Mouse (Mus musculus) kidney, adult 8-10 months (tissue): Measurements from ENCODE around the gene Kazald1.
A peak's percentile ranks its signal among the peaks of the same experiment; 100 is the strongest.

Experiments used
- DNase-seq, 2 experiments: peaks; one replicate each; pipeline ENCODE4 v3.0.0; 2022

Kazald1 gene

DNA sequence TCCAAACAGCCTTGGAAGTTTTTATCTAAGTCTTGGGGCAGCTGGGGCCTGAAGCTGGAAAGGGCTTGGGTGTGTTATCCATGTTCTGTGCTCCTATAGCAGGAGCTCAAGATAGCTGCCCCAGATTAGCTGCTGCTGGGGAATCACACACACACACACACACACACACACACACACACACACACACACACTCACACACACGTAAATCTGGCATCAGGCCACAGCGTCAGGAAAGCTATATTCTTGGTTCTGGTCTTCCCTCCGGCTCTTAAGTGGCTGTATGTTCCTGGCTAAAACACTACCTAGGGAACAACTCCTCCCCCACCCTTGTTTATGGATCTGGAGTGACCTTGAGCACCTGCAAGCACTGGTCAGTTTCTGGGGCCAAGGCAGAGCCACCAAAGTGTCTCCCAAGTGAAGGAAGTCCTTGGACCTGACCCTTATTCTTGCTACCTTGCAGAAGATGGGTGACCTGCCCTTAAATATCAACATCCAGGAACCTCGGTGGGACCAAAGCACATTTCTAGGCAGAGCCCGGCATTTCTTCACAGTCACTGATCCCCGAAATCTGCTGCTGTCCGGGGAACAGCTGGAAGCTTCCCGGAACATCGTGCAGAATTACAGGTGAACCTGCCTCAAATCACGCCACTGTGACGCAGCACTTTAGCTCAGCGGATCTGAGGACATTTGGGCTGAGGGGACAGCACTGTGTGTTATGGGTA, 26.2 kb upstream of the Kazald1 start:
- peak in 1 of 2 experiments; percentile 35 for DNase-seq

DNA sequence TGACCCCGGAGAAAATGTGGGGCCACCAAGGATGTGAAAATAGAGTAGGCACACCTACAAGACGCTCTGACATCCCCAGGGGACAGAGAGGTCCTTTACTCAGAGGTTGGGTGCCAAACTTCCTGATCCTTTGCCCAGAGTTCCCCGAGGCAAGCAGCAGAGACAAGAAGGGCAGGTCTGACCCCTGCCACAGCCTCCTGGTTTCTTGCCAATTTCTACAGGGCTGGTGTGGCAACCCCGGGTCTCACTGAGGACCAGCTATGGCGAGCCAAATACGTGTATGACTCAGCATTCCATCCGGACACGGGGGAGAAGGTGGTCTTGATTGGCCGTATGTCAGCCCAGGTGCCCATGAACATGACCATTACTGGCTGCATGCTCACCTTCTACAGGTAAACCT, 25.5 kb upstream of the Kazald1 start:
- no peak for DNase-seq

DNA sequence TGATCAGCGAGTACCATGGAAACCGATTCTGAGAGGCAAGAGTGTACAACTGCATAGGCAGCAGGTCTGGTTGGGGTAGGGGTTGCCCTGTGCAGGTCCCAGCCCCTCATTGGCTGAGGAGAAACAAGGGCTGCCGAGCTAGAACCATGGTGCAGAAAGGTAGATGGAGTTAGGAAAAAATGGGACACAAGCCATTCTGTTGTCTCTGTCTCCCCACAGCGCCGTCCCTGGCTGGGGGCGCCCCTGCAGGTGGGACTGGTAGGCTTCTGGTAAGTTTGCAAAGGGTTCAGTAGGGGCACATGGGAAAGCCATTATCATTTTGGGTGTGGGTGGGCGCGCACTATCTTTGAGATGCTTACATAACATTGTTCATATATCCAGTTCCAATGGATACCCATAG, 21.6 kb upstream of the Kazald1 start:
- DNase-seq, result no peak

DNA sequence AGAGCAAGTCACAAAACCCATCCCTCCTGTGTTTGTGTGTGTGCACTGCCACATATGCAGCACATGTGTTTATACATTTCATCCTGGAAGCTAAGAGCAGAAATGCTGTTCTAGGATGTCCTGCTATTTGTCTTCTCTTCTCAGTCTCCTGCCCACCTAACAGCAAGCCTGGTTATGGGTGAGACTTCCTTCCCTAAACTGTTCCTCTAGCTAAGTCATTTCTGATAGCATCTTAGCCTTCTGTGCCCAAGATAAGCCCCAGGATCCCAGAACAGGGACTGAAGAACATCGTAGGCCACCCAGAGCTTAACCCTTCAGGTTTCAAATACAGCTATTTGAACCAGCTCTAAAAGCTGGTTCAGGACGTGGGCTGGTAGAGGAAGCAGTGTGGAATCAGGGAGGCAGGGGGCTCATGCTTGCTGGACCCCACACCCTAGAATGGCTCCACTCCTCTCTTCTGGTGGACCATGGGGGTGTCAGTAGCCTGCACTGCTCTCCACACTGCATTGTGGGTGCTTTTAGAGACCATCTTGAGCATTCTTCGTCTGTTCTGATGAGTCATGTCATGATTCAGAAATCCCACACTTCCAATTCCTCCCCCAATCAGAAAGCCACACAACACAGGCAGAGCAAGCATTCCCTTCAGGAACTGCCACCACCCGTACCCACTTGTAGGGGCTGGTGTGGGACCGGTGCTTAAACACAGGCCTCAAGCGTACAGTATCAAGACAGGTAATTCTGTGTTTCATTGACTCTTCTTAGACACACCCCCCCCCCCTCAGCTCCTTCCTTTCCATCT, 19.9 kb upstream of the Kazald1 start:
- DNase-seq, result no peak

DNA sequence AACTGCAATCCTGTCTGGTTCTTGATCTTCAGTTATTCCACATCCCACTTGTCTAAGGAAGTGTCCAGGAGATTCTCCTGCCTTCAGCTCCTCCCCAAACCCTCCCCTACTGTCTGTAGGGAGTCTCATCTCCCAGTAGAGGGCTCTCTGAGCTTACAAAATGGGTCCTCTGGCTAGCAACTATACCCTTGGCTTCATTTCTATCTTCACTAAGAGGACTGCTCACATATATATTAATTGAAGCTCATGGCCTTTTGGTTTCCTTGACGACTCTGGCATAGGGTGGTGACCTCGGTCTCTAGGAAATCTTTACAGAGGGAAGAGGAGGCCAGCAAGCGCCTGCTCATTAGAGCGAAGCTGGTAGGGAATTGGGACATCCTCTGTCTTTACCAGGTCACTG, 18.7 kb upstream of the Kazald1 start:
- peak in 1 of 2 experiments; percentile 48 for DNase-seq

DNA sequence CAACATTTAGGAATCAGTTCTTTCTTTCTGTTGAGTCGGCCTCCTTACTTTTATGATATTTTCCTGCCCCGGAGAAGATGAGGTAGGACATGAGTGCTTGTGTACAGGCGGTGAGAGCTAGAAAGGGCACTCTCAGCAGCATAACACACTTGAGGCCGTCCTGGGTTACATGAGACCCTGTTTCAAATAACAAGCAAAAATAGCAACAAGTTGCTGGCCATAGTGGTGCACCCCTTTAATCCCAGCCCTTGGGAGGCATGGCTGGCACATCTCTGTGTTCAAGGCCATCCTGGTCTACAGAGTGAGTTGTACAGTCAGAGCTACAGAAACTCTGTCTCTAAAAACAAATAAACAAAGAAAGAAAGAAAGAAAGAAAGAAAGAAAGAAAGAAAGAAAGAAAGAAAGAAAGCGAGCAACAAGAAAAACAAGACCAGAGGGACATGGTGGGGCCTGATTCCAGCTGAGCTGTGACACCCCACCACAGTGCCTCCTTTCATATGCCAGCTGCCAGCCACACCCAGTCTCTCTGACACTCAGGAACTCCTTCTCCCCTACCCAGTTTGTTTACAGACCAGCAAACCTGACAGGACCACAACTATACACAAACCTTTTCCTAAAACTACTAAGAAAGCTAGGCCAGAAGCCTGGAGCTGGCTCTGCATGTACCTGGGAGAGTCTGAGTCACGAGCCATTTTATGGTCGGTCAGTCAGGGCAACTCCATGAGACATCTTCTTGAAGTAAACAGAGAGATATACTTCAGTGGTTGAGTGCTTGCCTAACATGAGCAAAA, 17.9 kb upstream of the Kazald1 start:
- no peak for DNase-seq

DNA sequence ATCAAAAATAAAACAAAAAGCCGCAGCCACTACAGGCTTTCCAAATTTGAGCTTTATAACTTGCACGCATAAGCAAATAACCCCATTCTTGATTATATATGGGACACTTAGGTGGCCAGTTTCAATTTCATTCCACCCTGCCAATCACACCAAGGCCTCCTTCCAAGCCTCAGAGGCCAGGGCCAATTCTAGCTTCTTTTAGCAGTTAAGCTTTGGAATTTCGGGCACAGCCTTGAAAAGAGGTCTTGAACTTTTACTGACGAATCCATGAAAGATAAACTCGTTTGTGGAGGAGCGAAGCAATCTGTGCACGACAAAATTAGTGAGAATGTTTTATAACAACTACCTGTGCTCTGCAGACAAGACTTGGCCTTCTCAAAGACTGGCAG, 17.3 kb upstream of the Kazald1 start:
- DNase-seq, result no peak

DNA sequence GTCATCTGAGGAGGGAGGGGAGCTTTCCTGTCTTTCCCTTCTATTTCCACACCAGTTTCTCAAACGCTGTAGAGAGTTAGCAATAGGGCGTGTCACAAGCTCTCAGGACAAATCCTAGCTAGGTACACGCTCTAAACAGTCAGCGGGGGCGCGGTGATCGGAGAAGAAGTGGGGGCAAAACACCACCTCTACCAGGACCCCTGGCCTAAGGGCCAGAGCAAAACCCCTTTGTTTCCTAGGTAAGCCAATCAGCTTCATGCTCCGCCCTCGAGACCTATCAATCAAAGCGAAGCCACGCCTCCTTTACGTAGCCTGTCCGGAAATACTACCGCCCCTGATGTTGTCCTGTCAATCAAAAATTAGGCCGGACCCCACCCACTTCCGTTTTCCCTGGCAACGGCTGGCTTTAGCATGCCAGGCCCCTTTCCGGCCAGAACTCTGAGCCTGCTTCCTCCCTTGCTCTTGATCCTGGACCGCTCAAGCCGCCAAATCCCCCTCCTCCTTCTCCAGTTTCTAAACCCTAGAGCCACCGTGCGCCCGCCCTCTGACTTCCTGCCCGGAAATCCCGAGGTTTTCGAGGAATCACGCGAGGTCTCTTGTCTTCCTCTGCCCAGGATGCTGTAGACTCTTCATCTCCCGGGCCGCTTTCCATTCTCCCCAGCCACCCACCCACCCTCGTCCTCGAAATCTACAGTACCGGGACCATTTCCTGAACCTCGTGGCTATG, 16.8 kb upstream of the Kazald1 start:
- peak; percentile 95 to 97 for DNase-seq

DNA sequence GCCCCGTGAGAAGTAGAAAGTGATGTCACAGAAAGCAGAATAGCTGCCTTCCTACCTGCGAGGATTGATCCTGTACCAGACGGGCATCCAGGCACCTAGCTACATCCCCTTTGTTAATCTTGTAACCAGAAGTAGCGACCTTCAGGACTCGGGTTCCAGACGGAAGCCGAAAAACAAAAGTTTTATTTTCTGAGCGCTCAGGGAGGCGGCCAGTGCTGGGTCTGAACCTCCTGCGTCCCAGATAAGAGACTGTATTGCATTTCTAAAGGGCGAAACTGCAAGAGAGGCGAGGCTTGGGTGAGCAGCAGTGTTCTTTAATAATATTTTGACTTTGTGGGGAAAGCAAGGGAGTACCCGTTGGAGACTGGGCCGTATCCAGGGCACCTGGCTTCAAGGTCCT, 16.2 kb upstream of the Kazald1 start:
- no peak for DNase-seq

DNA sequence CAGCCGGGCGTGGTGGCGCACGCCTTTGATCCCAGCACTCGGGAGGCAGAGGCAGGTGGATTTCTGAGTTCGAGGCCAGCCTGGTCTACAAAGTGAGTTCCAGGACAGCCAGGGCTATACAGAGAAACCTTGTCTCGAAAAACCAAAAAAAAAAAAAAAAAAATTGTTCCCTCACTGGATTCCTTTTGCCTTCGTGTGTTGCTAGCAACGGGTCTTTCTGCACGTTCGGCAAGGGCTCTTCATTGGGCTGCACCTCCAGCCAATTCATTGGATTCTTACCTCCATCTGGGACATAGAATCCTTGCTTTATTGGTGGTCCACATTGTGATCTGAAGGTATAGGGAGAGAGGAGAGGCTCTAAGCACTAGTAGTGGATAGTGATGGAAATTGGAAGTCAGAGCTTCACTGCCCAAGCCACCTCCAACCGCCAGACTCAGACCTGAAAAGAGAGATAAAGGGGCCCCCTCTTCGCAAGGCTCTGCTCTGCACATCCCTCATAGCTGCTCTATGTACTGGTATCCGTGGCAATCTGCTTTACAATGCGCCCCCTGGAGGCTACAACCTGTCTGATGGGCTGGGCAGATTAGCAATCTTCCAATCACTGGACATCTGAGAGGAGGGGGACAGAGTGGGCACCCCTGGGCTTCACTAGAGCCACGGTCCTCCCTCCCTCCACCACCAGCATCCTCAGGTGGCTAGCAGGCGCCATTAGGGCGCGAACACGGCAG, 11.3 kb upstream of the Kazald1 start:
- DNase-seq, result peak in 1 of 2 experiments; percentile 66

DNA sequence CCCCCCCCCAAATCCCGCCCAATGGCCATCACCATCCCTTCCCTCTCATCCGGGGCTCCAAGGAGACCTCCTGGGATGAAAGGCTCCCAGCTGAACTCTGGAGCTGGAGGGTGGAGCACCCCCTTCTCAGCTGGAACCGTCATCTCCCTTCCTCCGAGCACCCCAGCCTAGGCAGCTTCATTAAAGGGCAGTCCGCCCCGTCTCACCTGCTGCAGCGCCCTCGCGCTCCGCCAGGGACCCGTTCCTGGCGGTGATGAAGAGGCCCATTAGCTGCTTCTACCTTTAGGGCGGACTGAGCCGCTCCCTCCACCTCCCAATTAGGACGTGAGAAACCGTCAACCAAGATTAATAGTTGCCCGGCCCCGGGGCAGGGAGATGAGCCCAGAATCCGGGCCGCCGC, 9.8 kb upstream of the Kazald1 start:
- DNase-seq, result no peak

DNA sequence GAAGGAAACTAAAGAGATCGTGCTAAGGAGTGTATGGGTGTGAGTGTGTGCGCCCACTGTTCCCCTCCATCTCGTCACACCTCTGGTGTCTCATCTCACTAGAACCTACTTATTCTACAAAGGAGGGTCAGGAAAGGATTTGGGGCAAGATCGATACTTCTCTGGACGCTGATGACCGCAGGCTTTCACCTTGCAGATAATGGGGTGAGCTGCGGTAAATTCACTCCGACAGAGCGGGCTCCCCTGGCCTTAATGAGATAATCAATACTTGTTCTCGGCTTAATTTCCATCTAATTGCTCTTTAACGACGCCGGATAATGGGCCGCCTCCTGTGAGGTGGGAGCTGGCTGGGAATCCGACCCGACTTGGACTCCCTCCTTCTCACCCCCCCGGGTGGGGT, 7.9 kb upstream of the Kazald1 start:
- no peak for DNase-seq

DNA sequence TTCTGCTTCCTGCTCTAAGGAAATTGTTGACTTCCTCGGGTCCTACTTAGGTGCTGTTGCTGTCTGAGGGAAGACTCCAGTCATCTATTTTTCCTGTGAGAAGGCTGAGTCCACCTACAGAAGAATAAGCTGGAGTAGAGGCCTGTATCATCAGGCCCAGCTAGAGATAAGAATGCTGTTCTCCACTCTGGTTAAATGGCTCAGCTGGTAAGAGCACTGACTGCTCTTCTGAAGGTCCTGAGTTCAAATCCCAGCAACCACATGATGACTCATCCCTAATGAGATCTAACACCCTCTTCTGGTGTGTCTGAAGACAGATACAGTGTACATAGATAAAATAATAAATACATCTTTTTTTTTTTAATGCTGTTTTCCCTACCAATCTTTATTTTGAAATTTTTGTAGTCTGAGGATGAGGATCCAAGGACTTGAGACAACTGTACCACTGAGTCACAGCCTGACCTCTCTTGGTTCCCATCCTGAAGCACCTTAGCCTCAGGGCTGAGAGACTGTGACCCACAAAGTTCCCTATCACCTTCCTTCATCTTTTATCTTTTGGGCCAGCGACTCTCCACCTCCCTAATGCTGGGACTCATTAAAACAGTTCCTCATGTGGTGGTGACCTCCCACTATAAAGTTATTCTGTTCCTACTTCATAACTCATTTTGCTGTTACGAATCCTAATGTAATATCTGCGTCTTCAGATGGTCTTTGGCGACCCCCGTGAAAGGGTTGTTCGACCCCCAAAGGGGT, 7.1 kb upstream of the Kazald1 start:
- no peak for DNase-seq

DNA sequence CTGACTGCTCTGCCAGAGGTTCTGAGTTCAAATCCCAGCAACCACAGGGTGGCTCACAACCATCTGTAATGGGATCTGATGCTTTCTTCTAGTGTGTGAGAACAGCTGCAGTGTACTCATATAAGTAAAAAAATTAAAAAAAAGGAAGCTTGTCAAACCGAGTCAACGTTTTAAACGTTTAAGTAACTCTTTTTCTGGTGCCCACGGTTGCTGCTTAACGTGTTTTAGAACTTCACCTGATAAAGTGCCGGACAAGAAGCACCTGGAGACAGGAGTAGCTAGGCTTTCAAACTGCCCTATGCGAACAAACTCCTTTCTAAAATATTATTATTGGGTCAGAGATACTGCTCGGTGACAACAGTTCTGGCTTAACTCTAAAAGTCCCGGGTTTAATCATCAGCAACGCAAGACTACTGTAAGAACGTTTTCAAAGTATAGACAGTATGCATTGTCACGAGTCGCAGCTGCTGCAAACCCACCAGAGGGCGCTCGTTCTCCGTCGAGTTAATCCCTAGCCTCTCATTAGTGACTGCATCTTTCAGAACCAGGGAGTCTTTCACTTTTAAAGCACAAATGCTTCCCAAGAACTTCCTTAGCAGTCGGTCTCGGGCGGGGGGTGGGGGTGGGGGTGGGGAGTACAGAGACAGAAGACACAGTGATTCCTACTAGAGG, 1.0 kb upstream of the Kazald1 start:
- DNase-seq, result peak in 1 of 2 experiments; percentile 66

DNA sequence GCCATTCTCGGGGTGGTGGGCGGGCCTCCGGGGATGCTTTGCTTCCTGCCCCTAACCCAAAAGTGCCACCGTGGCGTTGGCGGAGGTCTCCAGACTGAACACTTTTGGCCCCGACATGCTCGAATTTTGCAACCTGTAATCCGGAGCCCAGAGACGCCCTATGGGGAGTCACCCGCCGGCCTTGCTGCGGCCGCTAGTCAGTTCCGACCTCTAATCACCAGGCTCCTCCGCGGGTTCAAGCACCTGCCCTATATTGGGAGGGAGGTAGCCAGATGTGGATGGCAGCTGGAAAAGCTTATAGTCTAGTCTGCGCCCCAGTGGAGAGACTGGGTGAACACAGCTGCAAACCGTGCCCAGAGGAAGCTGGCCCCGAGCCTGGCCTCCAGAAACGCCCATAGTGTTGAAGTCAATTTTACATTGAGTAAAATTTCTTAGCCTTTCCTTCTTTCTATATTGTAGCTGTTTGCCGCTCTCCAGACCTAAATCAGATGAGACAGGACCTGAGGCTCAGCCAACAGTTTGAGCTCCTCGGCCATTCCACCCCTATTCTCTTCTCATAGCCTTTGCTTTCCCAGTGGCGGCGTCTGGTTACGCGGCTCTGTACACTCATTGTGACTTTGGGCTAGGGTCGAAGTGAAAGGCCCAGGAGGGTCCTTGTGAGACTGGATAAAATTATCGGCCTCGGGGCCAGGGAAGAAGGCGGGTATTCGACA, 438 bp downstream of the Kazald1 start:
- DNase-seq, result no peak

DNA sequence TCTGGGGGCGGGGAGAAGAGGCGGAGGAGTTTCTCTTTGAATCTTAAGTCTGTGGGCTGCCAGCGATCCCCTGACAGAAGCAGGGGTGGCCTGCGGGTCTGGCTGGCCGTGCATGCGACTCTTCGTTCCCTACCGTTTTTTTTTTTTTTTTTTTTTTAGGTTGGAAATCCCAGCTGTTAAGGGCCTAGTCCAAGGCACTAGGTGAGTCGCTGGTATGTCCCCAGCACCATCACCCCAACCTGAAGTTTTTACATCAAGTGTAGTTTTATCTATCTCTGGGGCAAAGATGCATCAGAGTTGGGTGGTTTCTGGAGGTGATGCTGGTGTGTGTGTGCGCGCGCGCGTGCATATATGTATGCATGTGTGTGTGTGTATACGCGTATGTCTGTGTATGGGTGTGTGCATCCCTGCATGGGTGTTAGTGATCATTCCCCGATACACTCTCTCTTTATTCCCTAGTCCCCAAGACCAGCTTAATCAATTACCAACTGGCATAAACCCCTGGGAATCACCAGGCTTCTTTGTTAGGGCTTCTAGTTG, 1.1 kb downstream of the Kazald1 start:
- DNase-seq, result no peak

DNA sequence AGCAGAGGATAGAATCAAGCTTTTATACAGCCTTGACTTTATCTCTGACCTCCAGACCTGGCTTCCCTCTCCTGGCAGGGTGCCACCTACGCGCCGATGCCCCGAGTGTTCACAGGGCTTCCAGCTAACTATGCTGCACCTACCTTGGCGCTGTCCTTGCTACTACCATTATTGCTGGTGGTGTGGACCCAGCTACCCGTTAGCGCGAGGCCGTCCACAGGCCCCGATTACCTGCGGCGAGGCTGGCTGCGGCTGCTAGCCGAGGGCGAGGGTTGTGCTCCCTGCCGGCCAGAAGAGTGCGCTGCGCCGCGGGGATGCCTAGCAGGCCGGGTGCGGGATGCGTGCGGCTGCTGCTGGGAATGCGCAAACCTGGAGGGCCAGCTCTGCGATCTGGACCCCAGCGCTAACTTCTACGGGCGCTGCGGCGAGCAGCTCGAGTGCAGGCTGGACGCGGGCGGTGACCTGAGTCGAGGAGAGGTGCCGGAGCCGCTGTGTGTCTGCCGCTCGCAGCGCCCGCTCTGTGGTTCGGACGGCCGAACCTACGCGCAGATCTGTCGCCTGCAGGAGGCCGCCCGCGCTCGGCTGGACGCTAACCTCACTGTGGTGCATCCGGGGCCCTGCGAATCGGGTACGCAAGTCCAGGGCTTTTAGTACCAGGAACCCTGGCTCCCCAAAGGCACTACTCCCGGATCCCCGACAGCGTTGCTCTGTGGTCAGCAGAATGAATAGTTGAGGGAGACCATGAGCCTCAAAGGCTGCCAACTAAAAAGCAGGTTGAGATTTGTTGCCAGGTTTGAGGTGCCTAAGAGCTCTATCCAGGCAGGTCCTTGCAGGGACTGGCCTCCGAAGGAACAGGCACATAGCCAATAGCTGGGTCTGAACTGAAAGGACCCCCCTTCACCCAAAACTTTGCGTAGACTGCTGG, 1.8 kb downstream of the Kazald1 start:
- peak; percentile 42 to 55 for DNase-seq

DNA sequence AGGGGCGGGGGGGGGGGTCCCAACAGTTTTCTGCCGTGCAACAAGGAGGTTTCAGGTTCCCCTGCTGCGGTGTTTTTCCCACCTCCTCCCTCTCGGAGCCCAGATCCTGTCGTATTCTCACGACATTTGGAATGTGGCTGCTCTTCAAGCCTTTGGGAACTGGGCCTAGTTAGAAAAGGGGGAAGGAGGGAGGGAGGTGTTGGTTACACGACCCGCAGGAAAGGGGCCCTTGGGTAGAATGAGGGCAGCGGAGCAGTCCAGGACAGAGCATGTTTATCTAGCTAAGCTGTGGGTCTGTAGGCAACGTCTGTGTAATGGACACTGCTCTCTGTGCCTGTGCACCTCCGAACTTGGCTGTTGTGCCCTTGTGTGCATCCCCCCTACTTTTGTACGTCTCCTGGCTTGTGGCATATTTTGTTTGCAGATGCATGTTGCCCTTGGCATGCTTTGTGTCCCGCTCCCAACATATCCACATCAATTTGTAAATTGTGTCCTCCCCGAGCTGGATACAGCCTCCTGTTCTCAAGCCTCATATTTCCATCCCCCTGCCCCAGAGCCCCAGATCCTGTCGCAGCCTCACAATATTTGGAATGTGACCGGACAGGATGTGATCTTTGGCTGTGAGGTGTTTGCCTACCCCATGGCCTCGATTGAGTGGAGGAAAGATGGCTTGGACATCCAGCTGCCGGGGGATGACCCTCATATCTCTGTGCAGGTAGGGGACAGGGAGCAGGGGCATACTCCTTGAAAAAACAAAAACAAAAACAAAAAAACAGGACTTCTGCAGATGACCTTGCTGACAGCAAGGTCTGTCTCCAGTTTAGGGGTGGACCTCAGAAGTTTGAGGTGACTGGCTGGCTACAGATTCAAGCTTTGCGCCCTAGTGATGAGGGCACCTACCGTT, 3.0 kb downstream of the Kazald1 start:
- DNase-seq, result no peak
